Mouse (Mus musculus) MEL (cell line): Measurements from ENCODE around the gene Psenen. TPM values are rescaled to one million over a fixed set of nuclear protein-coding genes. Genes with fewer than 3 reads are reported as not detected.

ENCODE experiments used
- DNase-seq: peaks from one replicate; pipeline ENCODE4 v3.0.0; 2011; ENCODE audit warnings: low read depth, low spot score
- H3K27ac ChIP-seq: 2 replicates; pipeline ENCODE4 v1.5.1; 2012; ENCODE audit warnings: low read depth, mild to moderate bottlenecking, control low read depth, low read length, moderate library complexity; ENCODE audit not compliant: control insufficient read depth
- H3K27me3 ChIP-seq, 2 experiments: fragments of 150-350 bp in 1 of 2; sonication (generic) in 1 of 2; 2 replicates each; pipeline ENCODE4 v1.6.1; 2012; ENCODE audit warnings: low read length in 2 of 2, mild to moderate bottlenecking in 2 of 2, improper control_type of control experiment in 1 of 2, moderate library complexity in 1 of 2; ENCODE audit not compliant: insufficient read depth in 2 of 2, control insufficient read depth in 1 of 2
- H3K36me3 ChIP-seq, 2 experiments: 2 replicates each; pipeline ENCODE4 v1.6.1; 2012 to 2014; ENCODE audit warnings: low read length in 2 of 2, improper control_type of control experiment in 1 of 2, inconsistent platforms in 1 of 2, mild to moderate bottlenecking in 1 of 2; ENCODE audit not compliant: insufficient read depth in 2 of 2, control insufficient read depth in 1 of 2
- H3K4me1 ChIP-seq, 2 experiments: fragments of 150-350 bp in 1 of 2; sonication (generic) in 1 of 2; 2 replicates each; pipeline ENCODE4 v1.6.1; 2012; ENCODE audit warnings: low read length in 2 of 2, improper control_type of control experiment in 1 of 2, mild to moderate bottlenecking in 1 of 2; ENCODE audit not compliant: insufficient read depth in 2 of 2, control insufficient read depth in 1 of 2
- H3K4me3 ChIP-seq, 2 experiments: fragments of 150-350 bp in 1 of 2; sonication (generic) in 1 of 2; 2 replicates each; pipeline ENCODE4 v1.5.1; 2012; ENCODE audit warnings: low read depth in 2 of 2, low read length in 2 of 2, mild to moderate bottlenecking in 2 of 2, moderate library complexity in 2 of 2, control low read depth in 1 of 2, improper control_type of control experiment in 1 of 2; ENCODE audit not compliant: control insufficient read depth in 1 of 2, insufficient read depth in 1 of 2
- H3K79me2 ChIP-seq: 2 replicates; pipeline ENCODE4 v1.6.1; 2012; ENCODE audit warnings: mild to moderate bottlenecking, low read length, moderate library complexity; ENCODE audit not compliant: control insufficient read depth, poor library complexity, insufficient read depth
- H3K9ac ChIP-seq: 2 replicates; pipeline ENCODE4 v1.6.1; 2012; ENCODE audit warnings: low read depth, mild to moderate bottlenecking, control low read depth, low read length, moderate library complexity; ENCODE audit not compliant: control insufficient read depth, poor library complexity, severe bottlenecking
- H3K9me3 ChIP-seq: fragments of 150-350 bp; sonication (generic); replicated peaks from 2 replicates; pipeline ENCODE4 v1.6.1; 2012; ENCODE audit warnings: mild to moderate bottlenecking, low read length, improper control_type of control experiment, moderate library complexity; ENCODE audit not compliant: insufficient read depth
- BHLHE40 ChIP-seq: IDR thresholded peaks from 2 replicates; pipeline ENCODE4 v1.6.1; 2012; ENCODE audit warnings: low read depth, mild to moderate bottlenecking, inconsistent platforms, low read length, improper control_type of control experiment, borderline replicate concordance
- CHD1 ChIP-seq: IDR thresholded peaks from 2 replicates; pipeline ENCODE4 v1.6.1; 2012; ENCODE audit warnings: low read depth, mild to moderate bottlenecking, inconsistent platforms, low read length, improper control_type of control experiment
- CHD2 ChIP-seq: IDR thresholded peaks from 2 replicates; pipeline ENCODE4 v1.6.1; 2011; ENCODE audit warnings: low read length, improper control_type of control experiment
- E2F4 ChIP-seq: IDR thresholded peaks from 2 replicates; pipeline ENCODE4 v1.6.1; 2011; ENCODE audit warnings: low read depth, low read length, improper control_type of control experiment, borderline replicate concordance
- ELF1 ChIP-seq: IDR thresholded peaks from 2 replicates; pipeline ENCODE4 v1.6.1; 2014; ENCODE audit warnings: low read depth, mild to moderate bottlenecking, inconsistent platforms, low read length, improper control_type of control experiment, moderate library complexity
- EP300 ChIP-seq, 2 experiments: IDR thresholded peaks; 2 replicates each; pipeline ENCODE4 v1.6.1; 2011; ENCODE audit warnings: improper control_type of control experiment in 2 of 2, low read length in 2 of 2, low read depth in 1 of 2, mild to moderate bottlenecking in 1 of 2
- ETS1 ChIP-seq: IDR thresholded peaks from 2 replicates; pipeline ENCODE4 v1.6.1; 2012; ENCODE audit warnings: low read depth, mild to moderate bottlenecking, inconsistent platforms, low read length, improper control_type of control experiment, moderate library complexity
- GABPA ChIP-seq: IDR thresholded peaks from 2 replicates; pipeline ENCODE4 v1.6.1; 2012; ENCODE audit warnings: low read depth, mild to moderate bottlenecking, inconsistent platforms, low read length, improper control_type of control experiment, moderate library complexity
- GATA1 ChIP-seq: IDR thresholded peaks from 2 replicates; pipeline ENCODE4 v1.6.1; 2011; ENCODE audit warnings: low read depth, low read length, improper control_type of control experiment
- HCFC1 ChIP-seq: IDR thresholded peaks from 2 replicates; pipeline ENCODE4 v1.6.1; 2012; ENCODE audit warnings: low read depth, mild to moderate bottlenecking, inconsistent platforms, low read length, improper control_type of control experiment, moderate library complexity
- MEF2A ChIP-seq: IDR thresholded peaks from 2 replicates; pipeline ENCODE4 v1.6.1; 2014; ENCODE audit warnings: low read depth, mild to moderate bottlenecking, inconsistent platforms, low read length, improper control_type of control experiment; ENCODE audit not compliant: poor library complexity, insufficient replicate concordance, severe bottlenecking; ENCODE audit errors: extremely low read depth
- MXI1 ChIP-seq: IDR thresholded peaks from 2 replicates; pipeline ENCODE4 v1.6.1; 2011; ENCODE audit warnings: mild to moderate bottlenecking, low read depth, low read length, improper control_type of control experiment
- MYB ChIP-seq: IDR thresholded peaks from 2 replicates; pipeline ENCODE4 v1.6.1; 2011; ENCODE audit warnings: mild to moderate bottlenecking, low read depth, low read length, improper control_type of control experiment
- MYC ChIP-seq: IDR thresholded peaks from 2 replicates; pipeline ENCODE4 v1.6.1; 2011; ENCODE audit warnings: low read depth, mild to moderate bottlenecking, low read length, improper control_type of control experiment, moderate library complexity
- NELFE ChIP-seq: IDR thresholded peaks from 2 replicates; pipeline ENCODE4 v1.6.1; 2011; ENCODE audit warnings: low read depth, low read length, improper control_type of control experiment
- NRF1 ChIP-seq: IDR thresholded peaks from 2 replicates; pipeline ENCODE4 v1.6.1; 2014; ENCODE audit warnings: low read depth, mild to moderate bottlenecking, inconsistent platforms, low read length, improper control_type of control experiment, moderate library complexity; ENCODE audit not compliant: poor library complexity, insufficient read depth, severe bottlenecking
- POLR2A ChIP-seq, 2 experiments: IDR thresholded peaks; 2 replicates each; pipeline ENCODE4 v1.6.1; 2011 to 2012; ENCODE audit warnings: low read length in 2 of 2, mild to moderate bottlenecking in 2 of 2, control low read depth in 1 of 2, improper control_type of control experiment in 1 of 2, low read depth in 1 of 2, moderate library complexity in 1 of 2; ENCODE audit not compliant: control insufficient read depth in 1 of 2, insufficient read depth in 1 of 2, poor library complexity in 1 of 2
- POLR2AphosphoS2 ChIP-seq: IDR thresholded peaks from 2 replicates; pipeline ENCODE4 v1.6.1; 2011; ENCODE audit warnings: low read length, improper control_type of control experiment
- TAL1 ChIP-seq: IDR thresholded peaks from 2 replicates; pipeline ENCODE4 v1.6.1; 2012; ENCODE audit warnings: mild to moderate bottlenecking, inconsistent platforms, low read length, moderate library complexity, mixed read lengths
- TBP ChIP-seq: IDR thresholded peaks from 2 replicates; pipeline ENCODE4 v1.8.0; 2011; ENCODE audit warnings: low read depth, low read length, improper control_type of control experiment
- TCF12 ChIP-seq: IDR thresholded peaks from 2 replicates; pipeline ENCODE4 v1.6.1; 2014; ENCODE audit warnings: low read depth, mild to moderate bottlenecking, inconsistent platforms, low read length, improper control_type of control experiment, moderate library complexity
- USF1 ChIP-seq: IDR thresholded peaks from 2 replicates; pipeline ENCODE4 v1.6.1; 2014; ENCODE audit warnings: low read depth, mild to moderate bottlenecking, inconsistent platforms, low read length, improper control_type of control experiment, moderate library complexity
- ZMIZ1 ChIP-seq: IDR thresholded peaks from 2 replicates; pipeline ENCODE4 v1.6.1; 2012; ENCODE audit warnings: low read depth, mild to moderate bottlenecking, inconsistent platforms, low read length, improper control_type of control experiment, moderate library complexity
- ZNF384 ChIP-seq: IDR thresholded peaks from 2 replicates; pipeline ENCODE4 v1.6.1; 2012; ENCODE audit warnings: low read depth, mild to moderate bottlenecking, inconsistent platforms, low read length, improper control_type of control experiment
- polyA plus RNA-seq, 2 experiments: library from polyadenylated mRNA; stranded (reverse) in 1 of 2; unstranded in 1 of 2; fragments of >175 nt in 1 of 2; fragments of >200 nt in 1 of 2; gene quantifications; 2 replicates each; pipeline versions ENCODE4 v1.2.1 to v1.2.4; 2012; ENCODE audit warnings: low replicate concordance in 2 of 2, low read depth in 1 of 2; ENCODE audit not compliant: insufficient read length in 2 of 2, insufficient read depth in 1 of 2, missing spikeins in 1 of 2
- total RNA-seq: library from RNA; depleted of rRNA; stranded (reverse); fragments of 300-350 nt; gene quantifications from 2 replicates; pipeline ENCODE4 v1.2.3, GENCODE M21; 2012

The Psenen gene
- total and polyA plus RNA-seq, 3 experiments: 60.8 to 157 TPM; not detected in 1

DNA sequence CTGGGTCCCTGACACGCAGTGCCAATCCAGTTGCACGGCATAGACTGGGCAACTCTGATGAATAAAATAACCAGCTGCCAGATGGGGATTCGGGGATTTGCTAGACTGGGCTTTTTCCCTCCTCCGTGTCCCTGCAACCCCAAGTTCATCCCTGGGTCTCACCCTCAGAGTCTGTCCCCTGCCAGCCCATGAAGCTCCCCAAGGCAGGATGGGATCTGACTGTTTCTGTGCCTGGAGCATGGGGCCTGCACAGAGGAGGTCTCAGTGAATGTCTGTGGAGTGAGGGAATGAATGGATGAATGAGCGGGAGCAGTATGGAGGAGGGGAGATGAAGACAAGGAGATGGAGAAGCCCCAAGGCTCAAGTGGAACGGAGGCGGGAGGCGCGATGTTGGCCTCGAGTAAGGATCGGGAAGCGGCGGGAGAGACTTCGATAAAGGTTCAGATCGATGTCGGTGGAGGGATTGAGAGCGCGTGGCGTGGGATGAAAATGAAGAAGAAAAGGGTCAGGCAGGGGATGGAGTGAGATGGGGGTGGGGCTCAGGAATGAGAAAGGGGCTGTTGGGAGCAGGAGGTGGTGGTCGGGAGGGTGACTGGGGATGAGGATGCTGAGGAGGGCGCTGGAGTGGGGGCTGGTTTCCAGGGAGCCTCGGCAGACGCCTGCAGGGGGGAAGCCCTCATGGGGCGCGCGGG is 29.3 kb downstream of the Psenen start:
- Histone ChIP-seq H3K9ac (peak overlapping the region; percentile 92), H3K4me3 (peak overlapping the region; percentile 85 to 96), H3K79me2 (no peaks in the 10 kb centered on the region; the same call in 1 of the 2 replicates), H3K4me1 (peaks cover 0 to 15% of the 10 kb centered on the region in 2 experiments; a peak in 2 of 4 replicates), H3K27ac (no peak overlapping the region), H3K36me3 (peaks cover 0 to 13% of the 10 kb centered on the region in 2 experiments; a peak in 2 of 4 replicates), H3K9me3 (no peaks in the 10 kb centered on the region), H3K27me3 (no peaks in the 10 kb centered on the region)
- no peak for TF ChIP-seq TBP
- no peak for TF ChIP-seq POLR2AphosphoS2
- TF ChIP-seq CHD2: no peak
- TF ChIP-seq MXI1: no peak
- no peak for TF ChIP-seq MEF2A
- TF ChIP-seq ZMIZ1: no peak
- no peak for TF ChIP-seq TAL1
- no peak for TF ChIP-seq ELF1
- TF ChIP-seq CHD1: no peak
- no peak for TF ChIP-seq E2F4
- no peak for TF ChIP-seq NRF1
- no peak for TF ChIP-seq ETS1
- no peak for TF ChIP-seq POLR2A (IDR thresholded peaks at IDR 0.05; ENCODE audit: control insufficient read depth in 1 of 2, insufficient read depth in 1 of 2, low read depth in 1 of 2, low read length in 2 of 2, poor library complexity in 1 of 2)
- no peak for DNase-seq

DNA sequence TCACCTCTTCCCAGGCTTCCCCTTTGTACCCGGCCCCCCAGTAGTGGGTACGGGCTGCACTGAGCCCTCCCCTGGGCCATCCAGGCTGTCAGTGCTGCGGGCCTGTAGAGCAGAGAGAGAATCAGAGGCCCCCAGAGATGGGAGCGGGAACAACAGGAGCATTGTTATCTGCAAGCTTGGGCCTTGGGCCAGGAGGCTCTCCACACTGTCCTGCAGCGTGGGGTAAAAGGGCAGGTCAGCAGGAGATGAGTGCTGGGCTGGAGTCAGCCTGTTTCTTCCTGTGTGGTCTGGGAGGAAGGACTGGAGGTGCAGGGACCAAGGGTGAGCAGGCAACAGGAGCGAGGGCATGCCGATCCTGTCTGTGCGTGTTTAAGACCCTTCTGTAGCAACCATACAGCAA is 30.5 kb downstream of the Psenen start:
- Histone ChIP-seq H3K4me1 (peaks cover 0 to 15% of the 10 kb centered on the region in 2 experiments; a peak in 2 of 4 replicates), H3K9ac (no peak overlapping the region), H3K4me3 (no peak overlapping the region), H3K79me2 (no peaks in the 10 kb centered on the region; the same call in 1 of the 2 replicates), H3K27ac (no peak overlapping the region), H3K9me3 (no peaks in the 10 kb centered on the region), H3K27me3 (no peaks in the 10 kb centered on the region), H3K36me3 (peaks cover 0 to 13% of the 10 kb centered on the region in 2 experiments; a peak in 2 of 4 replicates)
- TF ChIP-seq HCFC1 (no peak), GABPA (no peak), NELFE (no peak), MYC (no peak), USF1 (no peak), ELF1 (no peak), MYB (no peak), TCF12 (no peak), MXI1 (no peak), POLR2AphosphoS2 (no peak), GATA1 (no peak), E2F4 (no peak), EP300 (IDR thresholded peaks at IDR 0.05; ENCODE audit: low read depth in 1 of 2, low read length in 2 of 2) (no peak), BHLHE40 (no peak), ZNF384 (no peak)
- DNase-seq: no peak
